Mouse (Mus musculus) spleen, postnatal 14 days (tissue): ENCODE data around the gene Stk19.
A peak's percentile ranks its signal among the peaks of the same experiment; 100 is the strongest.
"Not testable (repeated sequence)": the region's sequence is repeated elsewhere in the genome, so short reads cannot be mapped to it uniquely, and the experiment has no call there.

ENCODE experiments used
- DNase-seq, 2 experiments: peaks; one replicate each; pipeline ENCODE4 v3.0.0; 2021 to 2022; ENCODE audit warnings: low spot score in 2 of 2

Gene Stk19

GRCm38 (mm10) chr17:34840736-34841307 lies 4.1 kb upstream of the Stk19 start:
- no peak for DNase-seq

GRCm38 (mm10) chr17:34838785-34839184 lies 2.0 kb upstream of the Stk19 start:
- no peak for DNase-seq

- DNase-seq = no peak
Measured at GRCm38 (mm10) chr17:34837464-34838324, 949 bp upstream of the Stk19 start.

GRCm38 (mm10) chr17:34836155-34836855 lies 440 bp downstream of the Stk19 start:
- no peak for DNase-seq

GRCm38 (mm10) chr17:34830776-34831175 lies 6.0 kb downstream of the Stk19 start:
- not testable (repeated sequence) for DNase-seq

- no peak for DNase-seq
Measured at GRCm38 (mm10) chr17:34814818-34815370, 21.9 kb downstream of the Stk19 start.

- DNase-seq = peak in 1 of 2 experiments; percentile 18
Measured at GRCm38 (mm10) chr17:34813747-34814146, 23.0 kb downstream of the Stk19 start.

- no peak for DNase-seq
Measured at GRCm38 (mm10) chr17:34811275-34811674, 25.5 kb downstream of the Stk19 start.

GRCm38 (mm10) chr17:34810811-34811210 lies 25.9 kb downstream of the Stk19 start:
- DNase-seq = not testable (repeated sequence)

GRCm38 (mm10) chr17:34810411-34810810 lies 26.3 kb downstream of the Stk19 start:
- DNase-seq = not testable (repeated sequence)

GRCm38 (mm10) chr17:34808599-34809205 lies 28.0 kb downstream of the Stk19 start:
- DNase-seq = no peak

- DNase-seq = no peak
Measured at GRCm38 (mm10) chr17:34807176-34807575, 29.6 kb downstream of the Stk19 start.

- no peak for DNase-seq
Measured at GRCm38 (mm10) chr17:34804871-34805562, 31.7 kb downstream of the Stk19 start.

- not testable (repeated sequence) for DNase-seq
Measured at GRCm38 (mm10) chr17:34804301-34804700, 32.4 kb downstream of the Stk19 start, which contains the start of gene Cyp21a1. Cyp21a1 (minus strand) TSS chr17:34804561.

- not testable (repeated sequence) for DNase-seq
Measured at GRCm38 (mm10) chr17:34803367-34803766, 33.4 kb downstream of the Stk19 start.

GRCm38 (mm10) chr17:34802756-34803155 lies 34.0 kb downstream of the Stk19 start:
- not testable (repeated sequence) for DNase-seq

GRCm38 (mm10) chr17:34800781-34801305 lies 35.9 kb downstream of the Stk19 start:
- DNase-seq = not testable (repeated sequence)

GRCm38 (mm10) chr17:34799531-34799925 lies 37.2 kb downstream of the Stk19 start:
- no peak for DNase-seq

- no peak for DNase-seq
Measured at GRCm38 (mm10) chr17:34798866-34799530, 37.7 kb downstream of the Stk19 start.

- not testable (repeated sequence) for DNase-seq
Measured at GRCm38 (mm10) chr17:34798071-34798470, 38.7 kb downstream of the Stk19 start.
